Mouse (Mus musculus) neural tube, embryonic 11.5 days (tissue): Measurements from ENCODE around the gene Rgs11. TPM values are rescaled to one million over a fixed set of nuclear protein-coding genes. Genes with fewer than 3 reads are reported as not detected.
"Not testable (repeated sequence)": the region's sequence is repeated elsewhere in the genome, so short reads cannot be mapped to it uniquely, and the experiment has no call there.

ENCODE experiments used
- ATAC-seq: fragments of 200-750 bp; cut with Nextera tagmentation; 2 replicates; pipeline ENCODE4 v1.8.0; 2017; ENCODE audit warnings: moderate number of reproducible peaks, mild to moderate bottlenecking, moderate TSS enrichment, moderate library complexity; ENCODE audit not compliant: insufficient read depth, low FRiP score, low TSS enrichment
- DNase-seq: peaks from one replicate; pipeline ENCODE4 v3.0.0-alpha.2; 2015; ENCODE audit warnings: low spot score
- H3K27ac ChIP-seq: fragments of 300-500 bp; sonication (generic); 2 replicates; pipeline ENCODE4 v1.5.1; 2014; ENCODE audit warnings: low read depth, mild to moderate bottlenecking, low read length
- H3K27me3 ChIP-seq: fragments of 300-500 bp; sonication (generic); 2 replicates; pipeline ENCODE4 v1.6.1; 2014; ENCODE audit warnings: mild to moderate bottlenecking, low read length, mixed read lengths; ENCODE audit not compliant: control insufficient read depth, insufficient read depth
- H3K36me3 ChIP-seq: fragments of 300-500 bp; sonication (generic); 2 replicates; pipeline ENCODE4 v1.6.1; 2014; ENCODE audit warnings: mild to moderate bottlenecking, low read length, moderate library complexity, mixed read lengths; ENCODE audit not compliant: control insufficient read depth, insufficient read depth
- H3K4me1 ChIP-seq: fragments of 300-500 bp; sonication (generic); 2 replicates; pipeline ENCODE4 v1.6.1; 2014; ENCODE audit warnings: low read length, mixed read lengths; ENCODE audit not compliant: control insufficient read depth, insufficient read depth
- H3K4me2 ChIP-seq: fragments of 300-500 bp; sonication (generic); 2 replicates; pipeline ENCODE4 v1.6.1; 2014; ENCODE audit warnings: low read depth, mild to moderate bottlenecking, moderate library complexity
- H3K4me3 ChIP-seq: fragments of 300-500 bp; sonication (generic); 2 replicates; pipeline ENCODE4 v1.5.1; 2014; ENCODE audit warnings: low read depth, low read length
- H3K9ac ChIP-seq: fragments of 300-500 bp; sonication (generic); 2 replicates; pipeline ENCODE4 v1.6.1; 2014; ENCODE audit warnings: mild to moderate bottlenecking, low read length
- H3K9me3 ChIP-seq: fragments of 300-500 bp; sonication (generic); 2 replicates; pipeline ENCODE4 v1.6.1; 2016; ENCODE audit warnings: low read length; ENCODE audit not compliant: control insufficient read depth
- WGBS: fragments of 180-500 bp; shearing (Covaris S2); extraction: QIAGEN DNeasy Blood & Tissue Kit; methylation state at CpG from one replicate; pipeline ENCODE4 v1.1.7; 2014; 5-methylcytosine and 5-hydroxymethylcytosine counted together
- polyA plus RNA-seq: library from polyadenylated mRNA; unstranded; fragments of >200 nt; fragmentation: Nextera tagmentation; extraction: Ambion mirVana; gene quantifications from 2 replicates; pipeline ENCODE4 v1.2.1, GENCODE M21; 2014

Gene Rgs11
- polyA plus RNA-seq = 0.53 and 0.77 TPM in 2 replicates

DNA sequence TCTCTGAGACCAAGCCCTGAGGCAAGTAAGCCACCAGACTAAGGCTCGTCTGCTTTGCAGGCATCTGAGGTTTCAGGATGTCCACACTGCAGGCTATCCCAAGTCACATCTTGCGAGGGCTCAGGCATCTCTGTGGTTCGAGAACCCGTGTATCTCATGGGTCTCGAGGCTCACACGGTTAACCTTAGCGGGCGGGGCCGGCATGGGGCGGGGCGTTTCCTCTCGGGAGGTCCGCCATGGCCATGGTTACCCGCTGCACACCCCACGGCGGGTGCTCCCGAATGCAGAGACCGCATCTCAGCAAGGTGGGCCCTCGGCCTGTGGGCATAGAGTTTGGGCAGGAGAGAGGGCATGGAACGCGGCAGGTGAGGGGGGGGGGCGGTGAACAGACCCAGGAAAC is at the start of gene Rgs11:
Rgs11 (plus strand) TSS at position 215 of the 400 bp plus-strand sequence.
- WGBS = 2% methylated on average over 22 of the region's 22 CpGs
- no peak within 1 kb of the TSS for H3K9ac ChIP-seq

DNA sequence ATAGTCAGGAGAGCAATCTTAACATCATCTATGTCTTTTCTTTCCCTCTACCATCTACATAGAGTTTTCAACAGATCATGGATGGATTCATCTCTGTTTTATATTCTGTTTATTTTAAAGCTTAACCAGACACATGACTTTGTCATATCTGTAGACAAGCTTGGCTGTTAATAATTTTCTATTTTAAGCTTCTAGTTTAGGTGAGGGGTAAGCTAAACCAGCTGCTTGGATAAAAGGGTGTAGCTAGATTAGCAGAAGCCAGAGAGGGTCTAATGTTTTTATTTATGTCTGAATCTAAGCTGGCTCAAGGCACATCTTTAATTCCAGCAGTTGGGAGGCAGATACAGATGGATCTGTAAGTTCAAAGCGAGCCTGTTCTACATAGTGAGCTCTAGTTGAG is 40.0 kb upstream of the Rgs11 start:
- no peak overlapping the region for H3K4me2 ChIP-seq
- no peaks in the 10 kb centered on the region for H3K9me3 ChIP-seq
- no peak overlapping the region for H3K9ac ChIP-seq
- H3K4me1 ChIP-seq = no peaks in the 10 kb centered on the region
- 86% methylated on average over 1 of the region's 1 CpGs for WGBS
- H3K36me3 ChIP-seq = no peaks in the 10 kb centered on the region; the same call in 1 of the 2 replicates
- DNase-seq (no peak), ATAC-seq (no peak)
- no peaks in the 10 kb centered on the region for H3K27me3 ChIP-seq
- H3K27ac ChIP-seq = no peak overlapping the region
- no peak overlapping the region for H3K4me3 ChIP-seq

More for the DNA sequence above, at the start of gene Rgs11:
- H3K4me2 ChIP-seq = peak within 1 kb of the TSS; percentile 51
- no peak within 1 kb of the TSS for H3K27ac ChIP-seq
- H3K36me3 ChIP-seq = 0 out of 2 replicates have a peak, but pooled peaks cover 3% of the 10 kb centered on the region
- peaks cover 52% of the 10 kb centered on the region for H3K27me3 ChIP-seq
- H3K9me3 ChIP-seq = no peaks in the 10 kb centered on the region
- H3K4me3 ChIP-seq = peak within 1 kb of the TSS; percentile 29
- H3K4me1 ChIP-seq = 0 out of 2 replicates have a peak, but pooled peaks cover 3% of the 10 kb centered on the region
- DNase-seq (no peak), ATAC-seq (no peak)

DNA sequence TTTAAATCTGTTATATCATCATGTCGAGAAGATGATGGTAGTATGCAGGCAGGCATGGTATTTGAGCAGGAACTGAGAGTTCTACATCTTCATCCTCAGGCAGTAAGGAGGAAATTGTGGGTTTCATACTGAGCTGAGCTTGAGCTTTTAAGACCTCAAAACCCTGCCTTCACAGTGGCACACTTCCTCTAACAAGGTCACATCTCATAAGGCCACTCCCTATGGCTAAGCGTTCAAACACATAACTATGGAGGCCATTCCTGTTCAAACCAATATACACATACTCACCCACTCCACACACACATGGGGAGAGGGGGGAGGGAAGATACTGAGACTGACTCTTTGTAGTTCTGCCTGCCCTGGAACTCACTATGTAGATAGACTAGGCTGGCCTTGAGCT is 34.7 kb upstream of the Rgs11 start:
- Histone ChIP-seq H3K9me3 (no peaks in the 10 kb centered on the region), H3K9ac (no peak overlapping the region), H3K27ac (no peak overlapping the region), H3K36me3 (no peaks in the 10 kb centered on the region), H3K4me3 (no peak overlapping the region), H3K27me3 (no peaks in the 10 kb centered on the region), H3K4me1 (no peaks in the 10 kb centered on the region), H3K4me2 (no peak overlapping the region)
- WGBS = 96% methylated on average over 2 of the region's 2 CpGs
- ATAC-seq (no peak), DNase-seq (no peak)

DNA sequence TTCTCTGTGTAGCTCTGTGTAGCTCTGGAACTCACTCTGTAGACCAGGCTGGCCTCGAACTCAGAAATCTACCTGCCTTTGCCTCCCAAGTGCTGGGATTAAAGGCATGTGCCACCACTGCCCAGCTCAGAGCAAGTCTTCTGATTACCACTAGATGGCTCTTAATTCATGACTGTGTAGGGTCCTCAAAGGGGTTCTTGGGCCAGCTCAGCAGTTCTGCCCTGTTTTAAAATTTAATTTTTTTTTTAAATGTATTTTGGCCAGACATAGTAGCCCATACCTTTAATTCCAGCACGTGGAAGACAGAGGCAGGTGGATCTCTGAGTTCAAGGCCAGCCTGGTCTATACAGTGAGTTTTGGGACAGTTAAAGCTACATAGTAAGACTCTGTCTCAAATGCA is 27.5 kb upstream of the Rgs11 start:
- H3K4me3 ChIP-seq, H3K4me2 ChIP-seq, H3K9ac ChIP-seq, H3K27ac ChIP-seq, H3K36me3 ChIP-seq, H3K4me1 ChIP-seq, DNase-seq, H3K27me3 ChIP-seq, ATAC-seq, H3K9me3 ChIP-seq: not testable (repeated sequence)
- WGBS = 91% methylated on average over 2 of the region's 2 CpGs

DNA sequence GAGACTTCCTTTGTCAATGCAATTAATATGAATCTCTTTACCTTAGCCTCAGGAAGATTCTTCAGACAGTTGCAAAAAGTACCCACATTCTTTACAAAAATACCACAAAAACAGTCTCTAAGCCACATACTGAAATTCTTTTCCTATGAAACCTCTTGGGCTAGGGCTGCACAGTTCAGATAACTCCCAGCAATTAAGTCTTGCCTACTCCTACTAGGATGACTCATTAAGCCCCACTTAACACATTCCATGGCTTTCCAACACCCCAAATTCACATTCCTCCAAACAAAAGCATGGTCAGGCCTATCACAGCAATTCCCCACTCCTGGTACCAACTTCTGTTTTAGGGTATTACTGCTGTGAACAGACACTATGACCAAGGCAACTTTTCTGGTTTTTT is 24.1 kb upstream of the Rgs11 start:
- Histone ChIP-seq H3K36me3 (peaks cover 7% of the 10 kb centered on the region), H3K9me3 (no peaks in the 10 kb centered on the region), H3K4me1 (no peaks in the 10 kb centered on the region), H3K4me2 (no peak overlapping the region), H3K4me3 (no peak overlapping the region), H3K27me3 (no peaks in the 10 kb centered on the region), H3K9ac (no peak overlapping the region), H3K27ac (no peak overlapping the region)
- DNase-seq (no peak), ATAC-seq (no peak)

DNA sequence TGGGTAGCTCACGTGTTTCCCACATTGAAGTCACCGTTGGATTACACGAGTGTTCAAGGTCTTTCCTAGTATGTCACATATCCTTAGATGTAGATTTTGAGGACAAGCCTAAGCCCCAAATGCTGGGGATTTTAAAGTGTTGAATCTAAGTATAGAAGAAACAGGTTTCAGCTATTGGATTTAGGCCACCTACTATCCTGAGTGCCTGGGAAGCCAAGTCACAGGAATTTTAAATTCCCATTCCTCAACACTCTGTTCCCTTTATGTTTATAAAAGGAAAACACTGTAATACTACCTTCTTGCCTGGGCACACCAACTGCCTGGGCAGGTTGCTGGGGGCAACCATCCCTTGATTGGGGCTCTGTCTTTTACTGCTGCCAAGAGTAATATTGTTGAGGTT is 21.6 kb upstream of the Rgs11 start:
- WGBS = 98% methylated on average over 3 of the region's 3 CpGs
- DNase-seq = no peak
- H3K4me2 ChIP-seq = no peak overlapping the region
- H3K9me3 ChIP-seq = no peaks in the 10 kb centered on the region
- H3K27me3 ChIP-seq = no peaks in the 10 kb centered on the region
- peaks cover 10% of the 10 kb centered on the region for H3K36me3 ChIP-seq
- no peak overlapping the region for H3K9ac ChIP-seq
- no peaks in the 10 kb centered on the region for H3K4me1 ChIP-seq
- H3K4me3 ChIP-seq = no peak overlapping the region
- H3K27ac ChIP-seq = no peak overlapping the region
- ATAC-seq = no peak

DNA sequence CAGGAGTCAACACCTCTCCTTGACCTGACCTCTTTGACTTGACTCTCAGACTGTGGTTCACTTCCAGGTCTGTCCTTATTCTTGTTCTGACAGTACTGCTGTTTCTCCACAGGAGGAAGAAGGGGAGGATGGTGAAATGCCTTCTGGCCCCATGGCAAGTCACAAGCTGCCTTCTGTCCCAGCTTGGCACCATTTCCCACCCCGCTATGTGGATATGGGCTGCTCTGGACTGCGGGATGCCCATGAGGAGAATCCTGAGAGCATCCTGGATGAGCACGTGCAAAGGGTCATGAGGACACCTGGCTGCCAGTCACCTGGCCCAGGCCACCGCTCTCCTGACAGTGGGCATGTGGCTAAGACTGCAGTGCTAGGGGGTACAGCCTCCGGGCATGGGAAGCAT is 15.2 kb upstream of the Rgs11 start:
- peaks cover 20% of the 10 kb centered on the region for H3K36me3 ChIP-seq

DNA sequence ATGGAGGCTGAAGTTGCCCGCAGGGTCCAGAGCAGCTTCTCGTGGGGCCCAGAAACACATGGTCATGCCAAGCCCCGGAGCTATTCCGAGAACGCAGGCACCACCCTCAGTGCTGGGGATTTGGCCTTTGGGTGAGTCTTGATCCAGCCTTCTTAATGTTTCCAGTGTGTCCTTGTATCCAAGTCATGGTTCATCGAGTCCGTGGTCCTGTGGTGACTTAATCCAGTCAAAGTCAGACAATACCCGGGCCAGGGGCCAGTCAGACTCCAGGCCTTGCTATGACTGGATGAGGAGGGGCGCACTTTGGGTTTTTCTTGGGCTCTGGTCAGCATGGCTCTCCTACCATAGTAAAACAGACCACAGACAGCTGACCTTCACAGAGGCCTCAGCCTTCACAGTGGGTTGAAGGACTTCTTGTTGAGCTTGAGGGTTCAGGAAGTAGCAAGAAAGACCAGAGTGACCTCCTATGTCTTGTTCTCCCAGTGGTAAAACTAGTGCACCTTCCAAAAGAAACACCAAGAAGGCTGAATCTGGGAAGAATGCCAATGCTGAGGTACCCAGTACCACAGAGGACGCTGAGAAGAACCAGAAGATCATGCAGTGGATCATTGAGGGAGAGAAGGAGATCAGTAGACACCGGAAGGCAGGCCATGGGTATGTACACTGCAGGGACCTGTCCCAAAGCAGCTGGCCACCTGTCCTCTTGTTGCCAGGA is 14.5 kb upstream of the Rgs11 start:
- DNase-seq = no peak

More for the DNA sequence above, 15.2 kb upstream of the Rgs11 start:
- WGBS = 94% methylated on average over 5 of the region's 5 CpGs
- Histone ChIP-seq H3K27ac (no peak overlapping the region), H3K4me1 (no peaks in the 10 kb centered on the region), H3K9me3 (no peaks in the 10 kb centered on the region), H3K4me3 (no peak overlapping the region), H3K27me3 (no peaks in the 10 kb centered on the region), H3K4me2 (no peak overlapping the region), H3K9ac (no peak overlapping the region)
- DNase-seq = no peak
- ATAC-seq = no peak

DNA sequence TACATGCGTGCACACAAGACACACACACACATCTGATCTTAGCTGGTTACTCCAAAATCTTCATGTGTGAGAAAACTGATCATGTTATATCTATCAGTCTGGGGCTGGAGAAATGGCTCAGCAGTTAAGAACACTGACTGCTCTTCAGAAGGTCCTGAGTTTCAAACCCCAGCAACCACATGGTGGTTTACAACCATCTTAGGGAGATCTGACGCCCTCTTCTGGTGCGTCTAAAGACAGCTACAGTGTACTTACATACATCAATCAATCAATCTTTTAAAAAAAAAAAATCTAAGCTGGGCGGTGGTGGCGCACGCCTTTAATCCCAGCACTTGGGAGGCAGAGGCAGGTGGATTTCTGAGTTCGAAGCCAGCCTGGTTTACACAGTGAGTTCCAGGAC is 11.3 kb upstream of the Rgs11 start:
- H3K4me2 ChIP-seq, DNase-seq, H3K27me3 ChIP-seq, ATAC-seq, H3K9me3 ChIP-seq, H3K4me3 ChIP-seq, H3K4me1 ChIP-seq, H3K9ac ChIP-seq, H3K27ac ChIP-seq: not testable (repeated sequence)
- 90% methylated on average over 7 of the region's 7 CpGs for WGBS
- peaks cover 28% of the 10 kb centered on the region for H3K36me3 ChIP-seq

More for the DNA sequence above, 14.5 kb upstream of the Rgs11 start:
- Histone ChIP-seq H3K9ac (no peak overlapping the region), H3K4me3 (no peak overlapping the region), H3K36me3 (peaks cover 20% of the 10 kb centered on the region), H3K27me3 (no peaks in the 10 kb centered on the region), H3K4me2 (no peak overlapping the region), H3K27ac (no peak overlapping the region), H3K4me1 (no peaks in the 10 kb centered on the region), H3K9me3 (no peaks in the 10 kb centered on the region)
- ATAC-seq = no peak
- WGBS = 93% methylated on average over 11 of the region's 11 CpGs
